Mouse (Mus musculus) midbrain, postnatal 0 days (tissue): ENCODE results near the gene Snx15. TPM values are rescaled to one million over a fixed set of nuclear protein-coding genes. Genes with fewer than 3 reads are reported as not detected.

ENCODE experiments used
- ATAC-seq: fragments of 200-750 bp; cut with Nextera tagmentation; 2 replicates; pipeline ENCODE4 v1.8.0; 2017; ENCODE audit warnings: moderate number of reproducible peaks, mild to moderate bottlenecking, moderate TSS enrichment, moderate library complexity; ENCODE audit not compliant: low FRiP score
- DNase-seq: peaks from one replicate; pipeline ENCODE4 v3.0.0-alpha.2; 2015; ENCODE audit warnings: low spot score
- H3K27ac ChIP-seq: fragments of 300-500 bp; sonication (generic); 2 replicates; pipeline ENCODE4 v1.5.1; 2014; ENCODE audit warnings: low read depth, mild to moderate bottlenecking, low read length, mixed read lengths
- H3K27me3 ChIP-seq: fragments of 300-500 bp; sonication (generic); 2 replicates; pipeline ENCODE4 v1.6.1; 2014; ENCODE audit warnings: low read length, control low read depth, mixed read lengths; ENCODE audit not compliant: insufficient read depth
- H3K36me3 ChIP-seq: fragments of 300-500 bp; sonication (generic); 2 replicates; pipeline ENCODE4 v1.6.1; 2014; ENCODE audit warnings: low read length, control low read depth, mixed read lengths; ENCODE audit not compliant: insufficient read depth
- H3K4me1 ChIP-seq: fragments of 300-500 bp; sonication (generic); 2 replicates; pipeline ENCODE4 v1.6.1; 2014; ENCODE audit warnings: mild to moderate bottlenecking, control low read depth, antibody characterized with exemption, low read length, mixed read lengths; ENCODE audit not compliant: insufficient read depth
- H3K4me2 ChIP-seq: fragments of 300-500 bp; sonication (generic); 2 replicates; pipeline ENCODE4 v1.6.1; 2014; ENCODE audit warnings: low read depth, mild to moderate bottlenecking, low read length, mixed read lengths; ENCODE audit not compliant: poor library complexity, severe bottlenecking
- H3K4me3 ChIP-seq: fragments of 300-500 bp; sonication (generic); 2 replicates; pipeline ENCODE4 v1.5.1; 2014; ENCODE audit warnings: low read depth, mild to moderate bottlenecking, low read length, moderate library complexity
- H3K9ac ChIP-seq: fragments of 300-500 bp; sonication (generic); replicated peaks from 2 replicates; pipeline ENCODE4 v1.6.1; 2014; ENCODE audit warnings: mild to moderate bottlenecking, low read length, moderate library complexity, mixed read lengths; ENCODE audit not compliant: poor library complexity, severe bottlenecking
- H3K9me3 ChIP-seq: fragments of 300-500 bp; sonication (generic); 2 replicates; pipeline ENCODE4 v1.6.1; 2016; ENCODE audit warnings: low read length, control low read depth
- CTCF ChIP-seq: IDR thresholded peaks from 2 replicates; pipeline ENCODE4 v1.5.1; 2016; ENCODE audit warnings: antibody characterized with exemption, mild to moderate bottlenecking
- WGBS: fragments of 180-500 bp; shearing (Covaris S2); extraction: QIAGEN DNeasy Blood & Tissue Kit; methylation state at CpG from one replicate; pipeline ENCODE4 v1.1.7; 2014; 5-methylcytosine and 5-hydroxymethylcytosine counted together
- polyA plus RNA-seq: library from polyadenylated mRNA; unstranded; fragments of >200 nt; fragmentation: Nextera tagmentation; extraction: Ambion mirVana; gene quantifications from 2 replicates; pipeline ENCODE4 v1.2.1, GENCODE M21; 2015
- total RNA-seq: library from RNA; depleted of rRNA; stranded (reverse); fragments of >200 nt; gene quantifications from 2 replicates; pipeline ENCODE4 v1.2.3, GENCODE M21; 2014

The Snx15 gene
- total and polyA plus RNA-seq, 2 experiments from 2014 or later = 51.0 to 66.1 TPM

- no peak for TF ChIP-seq CTCF
- under 1% methylated on average over 74 of the region's 77 CpGs for WGBS
Observed at GRCm38 (mm10) chr19:6117986-6118676, 10.0 kb downstream of the Snx15 start, which contains the start of gene Sac3d1. TSS of gene Sac3d1 (minus strand) at chr19:6118650.

GRCm38 (mm10) chr19:6117346-6117985 is 10.6 kb downstream of the Snx15 start:
- peak overlapping the region; percentile 90 for H3K4me2 ChIP-seq
- H3K9ac ChIP-seq = peak overlapping the region; percentile 86
- H3K27ac ChIP-seq = peak overlapping the region; percentile 92
- 6% methylated on average over 32 of the region's 32 CpGs for WGBS
- ATAC-seq (no peak), DNase-seq (no peak)
- H3K4me1 ChIP-seq = no peaks in the 10 kb centered on the region; the same call in 1 of the 2 replicates
- peaks cover 45% of the 10 kb centered on the region for H3K36me3 ChIP-seq
- TF ChIP-seq CTCF = no peak
- H3K27me3 ChIP-seq = no peaks in the 10 kb centered on the region
- H3K9me3 ChIP-seq = no peaks in the 10 kb centered on the region
- peak overlapping the region; percentile 84 for H3K4me3 ChIP-seq

More at GRCm38 (mm10) chr19:6117986-6118676, 10.0 kb downstream of the Snx15 start, which contains the start of gene Sac3d1:
- H3K4me3 ChIP-seq = peak within 1 kb of the TSS; percentile 84
- peak within 1 kb of the TSS; percentile 90 for H3K4me2 ChIP-seq
- H3K36me3 ChIP-seq = peaks cover 42% of the 10 kb centered on the region
- H3K27me3 ChIP-seq = no peaks in the 10 kb centered on the region
- H3K9ac ChIP-seq = peak within 1 kb of the TSS; percentile 86
- H3K9me3 ChIP-seq = no peaks in the 10 kb centered on the region
- peak; percentile 98 for DNase-seq
- no peaks in the 10 kb centered on the region; the same call in 1 of the 2 replicates for H3K4me1 ChIP-seq
- ATAC-seq = peak; percentile 87
- peak within 1 kb of the TSS; percentile 92 for H3K27ac ChIP-seq

- H3K4me3 ChIP-seq = no peak overlapping the region
- TF ChIP-seq CTCF = no peak
- WGBS = 87% methylated on average over 15 of the region's 15 CpGs
- DNase-seq = no peak
- no peaks in the 10 kb centered on the region for H3K27me3 ChIP-seq
- no peak for ATAC-seq
- H3K4me1 ChIP-seq = no peaks in the 10 kb centered on the region; the same call in 1 of the 2 replicates
- no peak overlapping the region for H3K27ac ChIP-seq
- no peak overlapping the region for H3K4me2 ChIP-seq
- peaks cover 40% of the 10 kb centered on the region for H3K36me3 ChIP-seq
- H3K9ac ChIP-seq = no peak overlapping the region
- no peaks in the 10 kb centered on the region for H3K9me3 ChIP-seq
Observed at GRCm38 (mm10) chr19:6116113-6116850, 11.8 kb downstream of the Snx15 start.

- Histone ChIP-seq H3K27ac (no peak overlapping the region), H3K9me3 (no peaks in the 10 kb centered on the region), H3K27me3 (no peaks in the 10 kb centered on the region), H3K4me1 (no peaks in the 10 kb centered on the region), H3K9ac (no peak overlapping the region), H3K4me2 (no peak overlapping the region), H3K36me3 (peaks cover 27% of the 10 kb centered on the region), H3K4me3 (no peak overlapping the region)
- WGBS = 72% methylated on average over 6 of the region's 6 CpGs
- no peak for ATAC-seq
- no peak for TF ChIP-seq CTCF
- no peak for DNase-seq
Observed at GRCm38 (mm10) chr19:6113116-6113515, 15.0 kb downstream of the Snx15 start.

- Histone ChIP-seq H3K9ac (no peak within 1 kb of the TSS), H3K36me3 (no peaks in the 10 kb centered on the region), H3K4me1 (no peaks in the 10 kb centered on the region), H3K4me2 (no peak within 1 kb of the TSS), H3K4me3 (no peak within 1 kb of the TSS), H3K27ac (no peak within 1 kb of the TSS), H3K9me3 (no peaks in the 10 kb centered on the region), H3K27me3 (no peaks in the 10 kb centered on the region)
- ATAC-seq (no peak), DNase-seq (no peak)
- 82% methylated on average over 7 of the region's 7 CpGs for WGBS
- TF ChIP-seq CTCF = no peak
Observed at GRCm38 (mm10) chr19:6105586-6105985, 22.5 kb downstream of the Snx15 start, which contains the start of gene Naaladl1. TSS of gene Naaladl1 (plus strand) at chr19:6105782.
